Mouse (Mus musculus) liver, adult 2 months (tissue): ENCODE results near the gene Zfp740.

Experiments
- CTCF ChIP-seq: fragments of 200-500 bp; IDR thresholded peaks from 2 replicates; pipeline ENCODE4 v1.5.1; 2011; ENCODE audit warnings: low read depth, low read length, control low read depth
- POLR2A ChIP-seq: fragments of 200-500 bp; IDR thresholded peaks from 2 replicates; pipeline ENCODE4 v1.6.1; 2011; ENCODE audit warnings: low read length, control low read depth; ENCODE audit not compliant: insufficient read depth; ENCODE audit errors: extremely low read depth

- no peak for TF ChIP-seq POLR2A
- no peak for TF ChIP-seq CTCF
These were observed 60.0 kb downstream of the Zfp740 start for GRCm38 (mm10) chr15:102263037-102263436.
